Mouse (Mus musculus) limb, embryonic 15.5 days (tissue): Measurements from ENCODE around the gene Lonp1. TPM values are rescaled to one million over a fixed set of nuclear protein-coding genes. Genes with fewer than 3 reads are reported as not detected.
A peak's percentile ranks its signal among the peaks of the same experiment; 100 is the strongest.

Source experiments
- ATAC-seq: fragments of 200-750 bp; cut with Nextera tagmentation; 2 replicates; pipeline ENCODE4 v1.8.0; 2017; ENCODE audit warnings: low read depth, moderate TSS enrichment; ENCODE audit not compliant: insufficient number of reproducible peaks, low FRiP score, low TSS enrichment
- H3K27ac ChIP-seq: fragments of 300-500 bp; sonication (generic); 2 replicates; pipeline ENCODE4 v1.5.1; 2015; ENCODE audit warnings: moderate library complexity, mild to moderate bottlenecking, inconsistent platforms
- H3K27me3 ChIP-seq: fragments of 300-500 bp; sonication (generic); 2 replicates; pipeline ENCODE4 v1.6.1; 2015; ENCODE audit warnings: inconsistent platforms
- H3K36me3 ChIP-seq: fragments of 300-500 bp; sonication (generic); 2 replicates; pipeline ENCODE4 v1.6.1; 2015; ENCODE audit warnings: inconsistent platforms
- H3K4me1 ChIP-seq: fragments of 300-500 bp; sonication (generic); 2 replicates; pipeline ENCODE4 v1.6.1; 2015; ENCODE audit warnings: inconsistent platforms
- H3K4me2 ChIP-seq: fragments of 300-500 bp; sonication (generic); 2 replicates; pipeline ENCODE4 v1.6.1; 2015; ENCODE audit warnings: mild to moderate bottlenecking, inconsistent platforms
- H3K4me3 ChIP-seq: fragments of 300-500 bp; sonication (generic); 2 replicates; pipeline ENCODE4 v1.5.1; 2015; ENCODE audit warnings: mild to moderate bottlenecking, inconsistent platforms
- H3K9ac ChIP-seq: fragments of 300-500 bp; sonication (generic); 2 replicates; pipeline ENCODE4 v1.6.1; 2015; ENCODE audit warnings: inconsistent platforms
- H3K9me3 ChIP-seq: fragments of 300-500 bp; sonication (generic); 2 replicates; pipeline ENCODE4 v1.6.1; 2016; ENCODE audit warnings: inconsistent platforms
- WGBS: fragments of 180-500 bp; shearing (Covaris S2); methylation state at CpG from one replicate; pipeline ENCODE4 v1.1.7; 2015; 5-methylcytosine and 5-hydroxymethylcytosine counted together
- polyA plus RNA-seq: library from polyadenylated mRNA; unstranded; fragments of >200 nt; fragmentation: Nextera tagmentation; extraction: Ambion mirVana; gene quantifications from 2 replicates; pipeline ENCODE4 v1.2.1, GENCODE M21; 2015

The Lonp1 gene
- polyA plus RNA-seq, 1 experiment from 2014 or later: 49.1 TPM

GRCm38 (mm10) chr17:56607521-56608062 is 19.1 kb downstream of the Lonp1 start:
- H3K27me3 ChIP-seq: no peaks in the 10 kb centered on the region
- ATAC-seq: no peak
- H3K27ac ChIP-seq: no peak overlapping the region
- H3K4me2 ChIP-seq: no peak overlapping the region
- peaks cover 28% of the 10 kb centered on the region for H3K4me1 ChIP-seq
- no peaks in the 10 kb centered on the region for H3K9me3 ChIP-seq
- 56% methylated on average over 3 of the region's 3 CpGs for WGBS
- no peak overlapping the region for H3K9ac ChIP-seq
- no peak overlapping the region for H3K4me3 ChIP-seq
- H3K36me3 ChIP-seq: peaks cover 53% of the 10 kb centered on the region

DNA sequence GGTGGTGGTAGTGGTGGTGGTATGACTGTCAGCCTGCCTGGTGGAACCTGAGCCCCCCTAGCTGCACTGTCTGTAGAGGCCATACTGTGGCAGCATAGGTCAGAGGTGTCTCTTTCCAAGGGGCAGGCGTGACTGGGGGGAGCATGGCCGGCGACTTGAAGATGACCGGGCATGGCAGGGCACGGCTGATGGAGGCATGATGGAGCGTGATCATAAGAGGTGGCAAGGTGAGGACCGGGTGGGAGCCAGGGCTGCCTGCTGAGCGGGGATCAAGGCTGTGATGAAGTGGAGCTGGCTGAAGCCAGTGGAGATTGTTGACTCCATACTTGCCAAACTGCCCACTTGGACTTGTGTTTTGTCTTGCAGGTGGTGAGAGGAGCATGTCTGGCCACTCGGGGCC is 21.3 kb downstream of the Lonp1 start:
- Histone ChIP-seq H3K9me3 (no peaks in the 10 kb centered on the region), H3K4me2 (no peak overlapping the region), H3K36me3 (peaks cover 75% of the 10 kb centered on the region), H3K27me3 (no peaks in the 10 kb centered on the region), H3K27ac (no peak overlapping the region), H3K9ac (no peak overlapping the region), H3K4me1 (peaks cover 21% of the 10 kb centered on the region), H3K4me3 (no peak overlapping the region)
- no peak for ATAC-seq
- WGBS: 88% methylated on average over 9 of the region's 9 CpGs

GRCm38 (mm10) chr17:56604422-56604821 is 22.3 kb downstream of the Lonp1 start:
- H3K9me3 ChIP-seq: no peaks in the 10 kb centered on the region
- no peak for ATAC-seq
- WGBS: 85% methylated on average over 3 of the region's 3 CpGs
- peaks cover 85% of the 10 kb centered on the region for H3K36me3 ChIP-seq
- H3K4me2 ChIP-seq: no peak overlapping the region
- no peak overlapping the region for H3K4me3 ChIP-seq
- H3K4me1 ChIP-seq: peaks cover 17% of the 10 kb centered on the region
- no peak overlapping the region for H3K27ac ChIP-seq
- no peak overlapping the region for H3K9ac ChIP-seq
- H3K27me3 ChIP-seq: no peaks in the 10 kb centered on the region

DNA sequence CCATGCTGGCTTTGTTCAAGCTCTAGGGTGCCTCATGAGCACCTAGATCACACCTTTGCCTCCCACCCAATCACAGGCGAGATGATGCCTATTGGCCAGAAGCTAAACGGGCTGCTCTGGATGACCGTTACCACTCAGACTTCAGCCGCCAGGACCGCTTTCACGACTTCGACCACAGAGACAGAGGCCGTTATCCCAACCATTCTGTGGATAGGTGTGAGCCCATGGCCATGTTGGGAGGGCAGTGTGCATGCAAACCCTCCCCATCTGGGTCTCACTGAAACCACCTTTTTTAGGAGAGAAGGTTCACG is 22.7 kb downstream of the Lonp1 start:
- Histone ChIP-seq H3K9me3 (no peaks in the 10 kb centered on the region), H3K4me1 (peaks cover 16% of the 10 kb centered on the region), H3K9ac (no peak overlapping the region), H3K4me3 (no peak overlapping the region), H3K27me3 (no peaks in the 10 kb centered on the region), H3K4me2 (no peak overlapping the region), H3K27ac (no peak overlapping the region), H3K36me3 (peaks cover 88% of the 10 kb centered on the region)
- 85% methylated on average over 9 of the region's 9 CpGs for WGBS
- ATAC-seq: no peak

DNA sequence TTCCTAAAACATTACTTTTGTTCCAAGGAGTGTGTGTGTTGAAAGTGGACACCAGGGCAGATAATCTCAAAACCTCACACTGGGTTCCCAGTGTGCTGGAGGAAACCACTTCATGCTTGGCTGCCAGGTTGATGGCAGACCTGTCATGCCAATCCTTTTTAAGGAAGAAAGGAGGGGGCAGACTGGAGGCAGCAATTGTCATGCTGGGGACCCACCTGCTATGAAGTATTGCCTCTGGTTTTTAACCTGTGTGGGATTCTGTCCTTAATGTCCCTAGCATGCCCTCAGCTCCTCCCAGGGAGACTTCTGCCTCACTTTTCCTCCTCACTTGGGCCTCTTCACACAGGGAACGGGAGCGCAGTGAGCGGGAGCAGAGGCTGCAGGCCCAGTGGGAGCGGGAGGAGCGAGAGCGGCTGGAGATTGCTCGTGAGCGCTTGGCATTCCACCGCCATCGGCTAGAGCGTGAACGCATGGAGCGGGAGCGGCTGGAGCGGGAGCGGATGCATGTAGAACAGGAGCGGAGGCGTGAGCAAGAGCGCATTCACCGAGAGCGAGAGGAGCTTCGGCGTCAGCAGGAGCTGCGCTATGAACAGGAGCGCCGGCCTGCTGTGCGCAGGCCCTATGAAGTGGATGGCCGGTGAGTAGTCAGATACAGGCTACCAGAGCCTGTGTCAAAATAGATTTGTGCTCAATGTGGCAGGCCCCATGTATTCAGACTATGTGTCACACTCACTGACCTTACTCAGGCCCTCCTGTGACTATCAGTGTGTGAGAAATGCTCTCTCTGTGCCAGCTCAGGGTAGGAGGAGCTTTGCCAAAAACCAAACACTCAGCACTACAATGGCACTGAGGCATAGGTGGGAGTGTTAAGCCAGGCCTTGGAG is 23.3 kb downstream of the Lonp1 start:
- WGBS: 93% methylated on average over 28 of the region's 28 CpGs
- no peak overlapping the region for H3K4me3 ChIP-seq
- H3K36me3 ChIP-seq: peaks cover 88% of the 10 kb centered on the region
- peaks cover 10% of the 10 kb centered on the region for H3K4me1 ChIP-seq
- no peaks in the 10 kb centered on the region for H3K9me3 ChIP-seq
- H3K4me2 ChIP-seq: no peak overlapping the region
- no peak for ATAC-seq
- no peak overlapping the region for H3K9ac ChIP-seq
- no peak overlapping the region for H3K27ac ChIP-seq
- no peaks in the 10 kb centered on the region for H3K27me3 ChIP-seq

DNA sequence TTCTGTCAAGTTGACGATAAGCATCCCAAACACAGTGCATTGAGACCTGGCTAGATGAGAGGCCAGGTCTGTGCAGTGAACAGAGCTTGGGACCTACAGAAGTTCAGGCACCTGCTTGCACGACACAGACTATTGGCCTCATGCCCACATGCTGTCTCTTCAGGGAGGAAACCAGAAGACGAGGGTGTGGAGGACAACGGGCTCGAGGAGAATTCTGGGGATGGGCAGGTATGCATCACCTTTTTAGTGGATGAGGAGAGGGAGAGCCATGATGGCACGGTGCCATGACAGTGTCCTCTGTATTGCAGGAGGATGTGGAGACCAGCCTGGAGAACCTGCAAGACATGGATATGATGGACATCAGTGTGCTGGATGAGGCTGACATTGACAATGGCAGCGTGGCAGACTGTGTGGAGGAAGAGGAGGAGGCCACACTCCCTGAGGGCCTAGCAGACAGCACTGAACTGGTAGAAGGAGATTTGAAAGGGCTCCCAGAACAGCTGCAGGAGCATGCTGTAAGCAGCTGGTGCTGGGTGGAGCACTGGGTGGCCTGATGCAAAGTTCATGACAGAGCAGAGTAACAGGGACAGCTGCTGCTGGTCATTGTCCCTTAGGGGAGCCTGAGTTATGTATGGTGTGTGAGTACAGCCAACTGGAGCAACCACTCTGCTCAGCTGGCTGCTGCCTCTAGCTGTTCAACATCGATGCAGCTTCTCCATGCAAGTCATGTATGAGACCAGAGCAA is 33.0 kb downstream of the Lonp1 start:
- H3K27me3 ChIP-seq: no peaks in the 10 kb centered on the region
- WGBS: 85% methylated on average over 8 of the region's 8 CpGs
- H3K36me3 ChIP-seq: peaks cover 92% of the 10 kb centered on the region
- no peak overlapping the region for H3K4me3 ChIP-seq
- no peak overlapping the region for H3K27ac ChIP-seq
- ATAC-seq: peak; percentile 50; the same call in 1 of the 2 replicates
- no peaks in the 10 kb centered on the region for H3K9me3 ChIP-seq
- no peak overlapping the region for H3K9ac ChIP-seq
- H3K4me2 ChIP-seq: no peak overlapping the region
- H3K4me1 ChIP-seq: 0 out of 2 replicates have a peak, but pooled peaks cover 11% of the 10 kb centered on the region

- H3K9me3 ChIP-seq: no peaks in the 10 kb centered on the region
- H3K27ac ChIP-seq: 0 out of 2 replicates have a peak overlapping the region, but pooled peaks have one; percentile 5
- peaks cover 14% of the 10 kb centered on the region for H3K4me1 ChIP-seq
- no peaks in the 10 kb centered on the region for H3K27me3 ChIP-seq
- ATAC-seq: peak; percentile 35; the same call in 1 of the 2 replicates
- peaks cover 96% of the 10 kb centered on the region for H3K36me3 ChIP-seq
- no peak overlapping the region for H3K4me3 ChIP-seq
- no peak overlapping the region for H3K4me2 ChIP-seq
- H3K9ac ChIP-seq: no peak overlapping the region
Observed at GRCm38 (mm10) chr17:56592553-56592952, 34.1 kb downstream of the Lonp1 start.

- Histone ChIP-seq H3K27ac (no peak overlapping the region), H3K27me3 (no peaks in the 10 kb centered on the region), H3K4me2 (no peak overlapping the region), H3K4me1 (peaks cover 32% of the 10 kb centered on the region), H3K9ac (no peak overlapping the region), H3K9me3 (no peaks in the 10 kb centered on the region), H3K36me3 (peaks cover 73% of the 10 kb centered on the region), H3K4me3 (no peak overlapping the region)
- no peak for ATAC-seq
- WGBS: 94% methylated on average over 4 of the region's 4 CpGs
Observed at GRCm38 (mm10) chr17:56588921-56589320, 37.8 kb downstream of the Lonp1 start.

GRCm38 (mm10) chr17:56587773-56588172 is 38.9 kb downstream of the Lonp1 start:
- no peak for ATAC-seq
- 0 out of 2 replicates have a peak overlapping the region, but pooled peaks have one; percentile 5 for H3K4me2 ChIP-seq
- no peaks in the 10 kb centered on the region for H3K9me3 ChIP-seq
- H3K27ac ChIP-seq: no peak overlapping the region
- H3K4me3 ChIP-seq: no peak overlapping the region
- no peaks in the 10 kb centered on the region for H3K27me3 ChIP-seq
- WGBS: 78% methylated on average over 1 of the region's 1 CpGs
- peaks cover 38% of the 10 kb centered on the region for H3K4me1 ChIP-seq
- peaks cover 62% of the 10 kb centered on the region for H3K36me3 ChIP-seq
- no peak overlapping the region for H3K9ac ChIP-seq

DNA sequence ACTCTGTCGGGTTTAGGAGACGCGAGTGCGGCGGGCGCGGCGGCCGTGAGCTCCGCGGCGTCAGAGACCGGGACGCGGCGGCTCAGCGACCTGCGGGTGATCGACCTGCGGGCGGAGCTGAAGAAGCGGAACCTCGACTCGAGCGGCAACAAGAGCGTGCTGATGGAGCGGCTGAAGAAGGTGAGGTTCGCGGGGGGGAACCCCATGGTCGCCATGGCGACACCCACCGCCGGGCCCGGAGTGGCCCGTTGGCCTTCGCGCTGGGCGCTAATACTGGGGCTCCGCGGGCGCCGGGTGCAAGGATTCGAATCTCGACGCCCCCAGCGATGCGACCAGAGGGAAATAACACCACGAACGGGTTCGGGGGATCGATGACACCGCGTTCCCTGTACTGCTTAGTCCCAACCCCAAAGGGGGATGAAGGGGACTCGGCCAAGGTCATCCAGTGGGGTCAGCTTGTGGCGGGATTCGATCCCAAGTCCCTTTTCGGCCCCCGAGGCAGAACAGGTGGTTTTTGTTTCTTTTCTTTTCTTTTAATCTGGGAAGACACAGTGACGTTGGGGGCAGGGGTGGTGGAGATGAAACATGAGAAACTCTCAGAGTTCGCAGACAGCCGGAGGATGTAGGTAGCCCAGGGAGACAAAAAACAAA is 41.4 kb downstream of the Lonp1 start:
- H3K36me3 ChIP-seq: peaks cover 66% of the 10 kb centered on the region
- peak overlapping the region; percentile 95 for H3K27ac ChIP-seq
- peak overlapping the region; percentile 63 for H3K4me2 ChIP-seq
- H3K9ac ChIP-seq: peak overlapping the region; percentile 78
- under 1% methylated on average over 61 of the region's 61 CpGs for WGBS
- H3K4me1 ChIP-seq: peaks cover 48% of the 10 kb centered on the region
- 0 out of 2 replicates have a peak, but pooled peaks have one; percentile 11 for ATAC-seq
- H3K27me3 ChIP-seq: no peaks in the 10 kb centered on the region
- peak overlapping the region; percentile 95 for H3K4me3 ChIP-seq
- H3K9me3 ChIP-seq: no peaks in the 10 kb centered on the region

GRCm38 (mm10) chr17:56584257-56585130 is 42.2 kb downstream of the Lonp1 start, which contains the start of the genes Safb2 and Safb:
Gene Safb2, minus strand, starts transcription at chr17:56584585.
Gene Safb, plus strand, starts transcription at chr17:56584825.
- under 1% methylated on average over 86 of the region's 101 CpGs for WGBS
- H3K9me3 ChIP-seq: no peaks in the 10 kb centered on the region
- peak; percentile 96 for ATAC-seq
- H3K4me1 ChIP-seq: peaks cover 48% of the 10 kb centered on the region
- H3K27ac ChIP-seq: peak within 1 kb of the TSS; percentile 96
- peak within 1 kb of the TSS; percentile 77 for H3K4me2 ChIP-seq
- peaks cover 61% of the 10 kb centered on the region for H3K36me3 ChIP-seq
- H3K27me3 ChIP-seq: no peaks in the 10 kb centered on the region
- H3K4me3 ChIP-seq: peak within 1 kb of the TSS; percentile 95
- peak within 1 kb of the TSS; percentile 88 for H3K9ac ChIP-seq
